Mouse (Mus musculus): ENCODE results near the gene Ctdspl. TPM values are rescaled to one million over a fixed set of nuclear protein-coding genes. Genes with fewer than 3 reads are reported as not detected.

Gene Ctdspl
- polyA plus RNA-seq, 1 experiment from 2014 or later: 3.7 TPM

- H3K27me3 ChIP-seq (ENCODE audit: control insufficient read depth, insufficient read depth, low read depth, low read length): no peaks in the 10 kb centered on the region
- no peak overlapping the region for H3K4me3 ChIP-seq (ENCODE audit: low read depth, low read length)
- H3K4me2 ChIP-seq (ENCODE audit: low read depth, low read length): no peak overlapping the region
- no peaks in the 10 kb centered on the region for H3K4me1 ChIP-seq (ENCODE audit: control insufficient read depth, low read depth, low read length)
- no peak overlapping the region for H3K9ac ChIP-seq (ENCODE audit: low read depth, low read length)
- 55% methylated on average over 16 of the region's 16 CpGs for WGBS (ENCODE audit: insufficient replicate concordance)
- no peak overlapping the region for H3K27ac ChIP-seq (ENCODE audit: low read length)
- no peaks in the 10 kb centered on the region for H3K36me3 ChIP-seq (ENCODE audit: control insufficient read depth, insufficient read depth)
- no peaks in the 10 kb centered on the region for H3K9me3 ChIP-seq (replicated peaks; ENCODE audit: control insufficient read depth, low read length)
- peak; percentile 19; the same call in 1 of the 2 replicates for ATAC-seq (ENCODE audit: low read depth)
These were observed 149.4 kb downstream of the Ctdspl start for GRCm38 (mm10) chr9:119075685-119076084.

- no peaks in the 10 kb centered on the region for H3K9me3 ChIP-seq (replicated peaks; ENCODE audit: control insufficient read depth, low read length)
- no peak overlapping the region for H3K27ac ChIP-seq (ENCODE audit: low read length)
- no peaks in the 10 kb centered on the region for H3K36me3 ChIP-seq (ENCODE audit: control insufficient read depth, insufficient read depth)
- H3K27me3 ChIP-seq (ENCODE audit: control insufficient read depth, insufficient read depth, low read depth, low read length): no peaks in the 10 kb centered on the region
- no peak for ATAC-seq (ENCODE audit: low read depth)
- no peak overlapping the region for H3K9ac ChIP-seq (ENCODE audit: low read depth, low read length)
- WGBS (ENCODE audit: insufficient replicate concordance): 64% methylated on average over 5 of the region's 5 CpGs
- H3K4me3 ChIP-seq (ENCODE audit: low read depth, low read length): no peak overlapping the region
- no peaks in the 10 kb centered on the region for H3K4me1 ChIP-seq (ENCODE audit: control insufficient read depth, low read depth, low read length)
- no peak overlapping the region for H3K4me2 ChIP-seq (ENCODE audit: low read depth, low read length)
These were observed 153.9 kb downstream of the Ctdspl start for GRCm38 (mm10) chr9:119080040-119080675.

- ATAC-seq (ENCODE audit: low read depth): no peak
- Histone ChIP-seq H3K36me3 (ENCODE audit: control insufficient read depth, insufficient read depth) (no peaks in the 10 kb centered on the region), H3K4me3 (ENCODE audit: low read depth, low read length) (no peak overlapping the region), H3K4me1 (ENCODE audit: control insufficient read depth, low read depth, low read length) (no peaks in the 10 kb centered on the region), H3K27me3 (ENCODE audit: control insufficient read depth, insufficient read depth, low read depth, low read length) (peaks cover 2% of the 10 kb centered on the region; the same call in 1 of the 2 replicates), H3K9me3 (replicated peaks; ENCODE audit: control insufficient read depth, low read length) (no peaks in the 10 kb centered on the region), H3K9ac (ENCODE audit: low read depth, low read length) (no peak overlapping the region), H3K27ac (ENCODE audit: low read length) (no peak overlapping the region), H3K4me2 (ENCODE audit: low read depth, low read length) (no peak overlapping the region)
- WGBS (ENCODE audit: insufficient replicate concordance): 46% methylated on average over 8 of the region's 8 CpGs
These were observed 155.8 kb downstream of the Ctdspl start for GRCm38 (mm10) chr9:119082039-119082438.

- H3K27ac ChIP-seq (ENCODE audit: low read length): no peak overlapping the region
- H3K9me3 ChIP-seq (replicated peaks; ENCODE audit: control insufficient read depth, low read length): no peaks in the 10 kb centered on the region
- no peak for ATAC-seq (ENCODE audit: low read depth)
- no peaks in the 10 kb centered on the region for H3K36me3 ChIP-seq (ENCODE audit: control insufficient read depth, insufficient read depth)
- no peak overlapping the region for H3K4me3 ChIP-seq (ENCODE audit: low read depth, low read length)
- H3K9ac ChIP-seq (ENCODE audit: low read depth, low read length): no peak overlapping the region
- no peak overlapping the region for H3K4me2 ChIP-seq (ENCODE audit: low read depth, low read length)
- no peaks in the 10 kb centered on the region for H3K4me1 ChIP-seq (ENCODE audit: control insufficient read depth, low read depth, low read length)
- H3K27me3 ChIP-seq (ENCODE audit: control insufficient read depth, insufficient read depth, low read depth, low read length): peaks cover 2% of the 10 kb centered on the region; the same call in 1 of the 2 replicates
- 49% methylated on average over 7 of the region's 7 CpGs for WGBS (ENCODE audit: insufficient replicate concordance)
These were observed 156.6 kb downstream of the Ctdspl start for GRCm38 (mm10) chr9:119082656-119083430.

GRCm38 (mm10) chr9:119083966-119084365 lies 157.7 kb downstream of the Ctdspl start:
- ATAC-seq (ENCODE audit: low read depth): no peak
- 45% methylated on average over 10 of the region's 10 CpGs for WGBS (ENCODE audit: insufficient replicate concordance)

GRCm38 (mm10) chr9:119086451-119086850 lies 160.2 kb downstream of the Ctdspl start:
- 46% methylated on average over 1 of the region's 1 CpGs for WGBS (ENCODE audit: insufficient replicate concordance)
- Histone ChIP-seq H3K4me1 (ENCODE audit: control insufficient read depth, low read depth, low read length) (0 out of 2 replicates have a peak, but pooled peaks cover 2% of the 10 kb centered on the region), H3K9me3 (replicated peaks; ENCODE audit: control insufficient read depth, low read length) (no peaks in the 10 kb centered on the region), H3K27me3 (ENCODE audit: control insufficient read depth, insufficient read depth, low read depth, low read length) (peaks cover 7% of the 10 kb centered on the region), H3K4me2 (ENCODE audit: low read depth, low read length) (no peak overlapping the region), H3K27ac (ENCODE audit: low read length) (no peak overlapping the region), H3K9ac (ENCODE audit: low read depth, low read length) (no peak overlapping the region), H3K4me3 (ENCODE audit: low read depth, low read length) (no peak overlapping the region), H3K36me3 (ENCODE audit: control insufficient read depth, insufficient read depth) (no peaks in the 10 kb centered on the region)
- ATAC-seq (ENCODE audit: low read depth): no peak

More at GRCm38 (mm10) chr9:119083966-119084365, 157.7 kb downstream of the Ctdspl start:
- Histone ChIP-seq H3K4me1 (ENCODE audit: control insufficient read depth, low read depth, low read length) (0 out of 2 replicates have a peak, but pooled peaks cover 2% of the 10 kb centered on the region), H3K36me3 (ENCODE audit: control insufficient read depth, insufficient read depth) (no peaks in the 10 kb centered on the region), H3K4me3 (ENCODE audit: low read depth, low read length) (no peak overlapping the region), H3K4me2 (ENCODE audit: low read depth, low read length) (no peak overlapping the region), H3K27ac (ENCODE audit: low read length) (no peak overlapping the region), H3K9ac (ENCODE audit: low read depth, low read length) (no peak overlapping the region), H3K9me3 (replicated peaks; ENCODE audit: control insufficient read depth, low read length) (no peaks in the 10 kb centered on the region), H3K27me3 (ENCODE audit: control insufficient read depth, insufficient read depth, low read depth, low read length) (peaks cover 2% of the 10 kb centered on the region; the same call in 1 of the 2 replicates)

- H3K4me3 ChIP-seq (ENCODE audit: low read depth, low read length): no peak overlapping the region
- H3K9ac ChIP-seq (ENCODE audit: low read depth, low read length): no peak overlapping the region
- H3K9me3 ChIP-seq (replicated peaks; ENCODE audit: control insufficient read depth, low read length): no peaks in the 10 kb centered on the region
- no peaks in the 10 kb centered on the region for H3K36me3 ChIP-seq (ENCODE audit: control insufficient read depth, insufficient read depth)
- no peak overlapping the region for H3K4me2 ChIP-seq (ENCODE audit: low read depth, low read length)
- WGBS (ENCODE audit: insufficient replicate concordance): 56% methylated on average over 5 of the region's 5 CpGs
- no peak overlapping the region for H3K27ac ChIP-seq (ENCODE audit: low read length)
- H3K4me1 ChIP-seq (ENCODE audit: control insufficient read depth, low read depth, low read length): 0 out of 2 replicates have a peak, but pooled peaks cover 2% of the 10 kb centered on the region
- ATAC-seq (ENCODE audit: low read depth): no peak
- H3K27me3 ChIP-seq (ENCODE audit: control insufficient read depth, insufficient read depth, low read depth, low read length): peaks cover 16% of the 10 kb centered on the region
These were observed 161.1 kb downstream of the Ctdspl start for GRCm38 (mm10) chr9:119087309-119087708.

GRCm38 (mm10) chr9:119088148-119088801 lies 162.0 kb downstream of the Ctdspl start:
- peak; percentile 76 for ATAC-seq (ENCODE audit: low read depth)
- Histone ChIP-seq H3K36me3 (ENCODE audit: control insufficient read depth, insufficient read depth) (no peaks in the 10 kb centered on the region), H3K4me1 (ENCODE audit: control insufficient read depth, low read depth, low read length) (peaks cover 2% of the 10 kb centered on the region; the same call in 1 of the 2 replicates), H3K9me3 (replicated peaks; ENCODE audit: control insufficient read depth, low read length) (no peaks in the 10 kb centered on the region), H3K27me3 (ENCODE audit: control insufficient read depth, insufficient read depth, low read depth, low read length) (peaks cover 25% of the 10 kb centered on the region), H3K4me2 (ENCODE audit: low read depth, low read length) (peak overlapping the region; percentile 58), H3K4me3 (ENCODE audit: low read depth, low read length) (peak overlapping the region; percentile 55), H3K9ac (ENCODE audit: low read depth, low read length) (no peak overlapping the region), H3K27ac (ENCODE audit: low read length) (0 out of 2 replicates have a peak overlapping the region, but pooled peaks have one; percentile 37)
- 1% methylated on average over 24 of the region's 24 CpGs for WGBS (ENCODE audit: insufficient replicate concordance)
